Mouse (Mus musculus) left cerebral cortex, adult 18-20 months (tissue): ENCODE measurements around the gene Zfp523. TPM values are rescaled to one million over a fixed set of nuclear protein-coding genes. Genes with fewer than 3 reads are reported as not detected.

Experiments
- DNase-seq, 2 experiments: peaks; one replicate each; pipeline ENCODE4 v3.0.0; 2021 to 2022; ENCODE audit warnings: low spot score in 2 of 2, mixed read lengths in 1 of 2
- total RNA-seq, 2 experiments: library from RNA; stranded (reverse); gene quantifications; 2 replicates each; pipeline ENCODE4 v1.2.3; 2021

Zfp523 gene
- total RNA-seq, 2 experiments from 2014 or later: 111 to 116 TPM

- no peak for DNase-seq
Measured at GRCm38 (mm10) chr17:28154970-28155369, 22.0 kb upstream of the Zfp523 start.

DNA sequence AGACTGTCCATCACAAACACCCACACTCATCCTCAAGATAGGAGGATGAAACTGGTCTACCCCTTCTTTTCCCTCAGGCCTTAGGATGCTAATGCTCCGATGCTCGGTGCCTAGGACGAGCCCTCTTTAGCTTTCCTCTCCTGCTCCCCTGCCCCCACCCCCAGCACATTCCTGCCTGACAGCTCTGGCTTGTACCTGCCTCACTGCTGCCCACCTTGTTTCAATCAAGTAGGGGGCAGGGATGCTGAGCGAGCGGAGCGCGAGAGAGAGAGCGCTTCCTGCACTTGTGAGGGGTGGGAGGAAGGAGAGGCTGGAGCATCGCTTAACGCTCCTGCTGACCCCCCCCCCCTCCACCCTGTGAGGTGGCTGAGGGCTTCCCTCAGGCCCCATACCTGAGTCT is 16.6 kb upstream of the Zfp523 start:
- no peak for DNase-seq

- DNase-seq: no peak
Measured at GRCm38 (mm10) chr17:28161310-28161881, 15.5 kb upstream of the Zfp523 start.

DNA sequence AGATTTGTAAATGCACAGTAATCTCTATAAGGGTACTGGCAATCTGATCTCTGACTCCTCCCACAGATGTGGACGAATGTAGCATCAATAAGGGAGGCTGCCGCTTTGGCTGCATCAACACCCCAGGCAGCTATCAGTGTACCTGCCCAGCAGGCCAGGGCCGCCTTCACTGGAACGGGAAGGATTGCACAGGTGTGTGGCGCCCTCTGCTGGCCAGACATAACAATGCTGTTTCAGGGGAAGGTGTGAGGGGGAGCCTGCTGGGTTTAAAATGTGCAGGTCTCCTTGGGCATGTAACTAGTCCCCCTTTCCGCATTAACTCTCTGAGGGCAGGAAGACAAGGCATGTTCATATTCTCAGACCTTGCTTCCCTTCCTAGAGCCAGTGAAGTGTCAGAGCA is 13.3 kb upstream of the Zfp523 start:
- peak; percentile 73 to 82 for DNase-seq

- peak; percentile 46 to 72 for DNase-seq
Measured at GRCm38 (mm10) chr17:28170460-28171305, 6.2 kb upstream of the Zfp523 start.

GRCm38 (mm10) chr17:28172690-28173089 is 4.2 kb upstream of the Zfp523 start:
- DNase-seq: no peak

DNA sequence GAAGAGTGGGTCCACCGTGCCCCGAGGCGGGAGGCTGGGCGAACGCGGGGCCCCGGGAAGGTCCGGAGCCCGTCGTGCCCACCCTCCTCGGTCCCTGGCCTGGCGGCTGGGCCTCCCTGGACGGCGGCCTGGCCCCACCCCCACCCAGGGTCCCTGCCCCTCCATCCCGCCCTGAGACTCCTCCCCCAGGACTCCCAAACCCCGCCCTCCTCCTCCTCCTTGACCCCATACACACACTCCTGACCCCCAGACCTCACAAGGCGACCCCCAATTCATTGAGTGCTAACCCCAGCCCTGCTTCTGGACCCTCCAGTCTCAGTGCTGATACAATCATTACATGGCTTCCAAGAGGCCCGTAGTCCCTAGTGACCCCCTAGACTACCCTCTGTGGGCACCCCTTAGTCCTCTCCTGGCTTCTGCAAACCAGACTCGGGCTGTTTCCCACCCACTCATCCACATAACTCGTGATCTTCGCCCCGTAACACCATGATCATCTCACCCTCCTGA is 664 bp downstream of the Zfp523 start:
- no peak for DNase-seq

GRCm38 (mm10) chr17:28180331-28180730 is 3.4 kb downstream of the Zfp523 start:
- no peak for DNase-seq

DNA sequence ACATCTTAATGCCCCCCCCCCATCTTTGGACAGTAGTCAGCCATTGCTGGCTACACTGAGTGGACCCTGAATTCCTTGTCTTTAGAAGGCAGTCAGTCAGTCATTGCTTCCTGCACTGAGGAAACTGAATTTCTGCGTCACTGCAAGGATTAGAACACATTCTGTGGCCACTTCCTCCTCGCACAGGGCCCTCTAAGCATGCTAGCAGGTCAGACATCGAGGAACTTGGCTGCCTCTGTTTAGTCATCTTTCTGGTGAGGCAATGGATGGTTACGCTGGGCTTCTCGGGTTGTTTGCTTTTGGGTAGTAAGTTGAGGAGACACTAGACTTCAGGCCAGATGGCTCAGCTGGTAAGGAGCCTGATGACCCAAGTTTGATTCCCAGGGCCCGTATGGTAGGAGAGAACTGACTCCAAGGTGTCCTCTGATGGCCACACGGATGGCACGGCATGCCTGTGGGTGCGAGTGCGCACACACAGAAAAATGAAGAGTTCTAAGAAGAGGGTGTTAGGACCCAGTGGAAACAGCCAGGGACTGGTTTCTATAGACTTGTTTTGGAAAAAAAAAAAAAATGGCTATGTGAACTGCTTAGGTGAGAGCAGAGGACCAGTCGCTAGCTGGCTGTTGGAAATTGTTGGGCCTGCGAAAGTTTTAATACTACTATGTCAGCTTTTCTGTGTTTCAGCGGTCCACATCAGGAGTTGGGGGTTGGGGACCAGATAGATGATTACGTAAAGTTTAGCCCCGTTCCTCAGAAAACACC is 4.0 kb downstream of the Zfp523 start:
- DNase-seq: no peak

GRCm38 (mm10) chr17:28184971-28185638 is 8.2 kb downstream of the Zfp523 start:
- no peak for DNase-seq

- no peak for DNase-seq
Measured at GRCm38 (mm10) chr17:28188313-28188712, 11.4 kb downstream of the Zfp523 start.

DNA sequence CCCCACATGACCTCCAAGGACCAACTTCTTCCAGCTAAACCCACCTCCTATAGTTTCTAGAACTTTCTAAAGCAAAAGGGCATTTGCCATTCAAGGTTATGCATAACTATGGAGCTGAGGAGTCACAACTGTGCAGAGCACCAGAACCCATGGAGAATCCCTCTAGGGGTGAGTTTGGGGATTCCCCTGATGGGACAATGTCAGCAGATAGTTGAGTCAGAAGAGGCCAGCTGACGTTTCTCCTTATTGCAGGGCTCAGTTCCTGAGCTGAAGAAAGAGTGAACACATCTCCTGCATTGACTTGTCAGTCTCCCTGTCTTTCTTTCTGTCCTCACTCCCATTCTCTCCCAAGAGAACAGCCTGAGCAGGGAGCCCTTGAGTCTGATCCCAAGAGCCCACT is 15.8 kb downstream of the Zfp523 start:
- DNase-seq: no peak

DNA sequence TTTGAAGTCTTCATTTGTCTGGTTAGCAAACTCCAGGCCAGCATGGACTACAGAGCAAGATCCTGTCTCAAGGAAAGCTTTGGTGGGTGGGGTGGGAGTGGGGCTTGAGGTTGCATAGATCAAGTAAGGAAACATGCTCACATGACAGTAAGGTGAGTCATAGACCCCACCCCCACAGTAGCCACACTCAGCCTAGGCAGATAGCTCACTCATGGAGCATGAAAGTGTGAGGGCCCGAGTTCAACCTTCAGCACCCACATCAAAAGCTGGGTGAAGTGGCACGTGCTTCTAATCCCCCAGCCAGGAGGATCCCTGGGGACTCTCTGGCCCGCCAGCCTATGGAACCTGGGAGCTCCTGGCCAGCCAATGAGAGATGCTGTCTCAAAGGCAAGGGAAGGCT is 16.6 kb downstream of the Zfp523 start:
- no peak for DNase-seq

DNA sequence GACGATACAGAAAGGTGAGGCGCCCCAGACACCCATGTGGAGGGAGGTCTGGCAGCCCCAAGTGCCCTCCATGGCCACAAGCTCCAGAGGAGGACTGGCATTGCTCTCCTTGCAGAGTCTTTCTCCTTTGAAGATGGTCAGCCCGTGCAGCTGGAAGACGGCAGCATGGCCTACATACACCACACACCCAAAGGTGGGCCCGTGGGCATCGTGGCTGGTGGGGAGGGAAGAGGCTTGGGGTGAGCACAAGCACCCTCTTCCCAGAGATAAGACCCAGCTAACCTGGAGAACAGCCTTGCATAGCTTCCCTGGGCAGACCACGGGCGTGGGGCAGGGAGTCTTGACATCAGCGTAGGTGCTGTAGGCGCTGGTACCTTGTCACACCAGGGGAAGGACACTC is 18.1 kb downstream of the Zfp523 start:
- DNase-seq: no peak

- no peak for DNase-seq
Measured at GRCm38 (mm10) chr17:28197646-28198045, 20.7 kb downstream of the Zfp523 start.

- no peak for DNase-seq
Measured at GRCm38 (mm10) chr17:28201982-28202381, 25.1 kb downstream of the Zfp523 start.

DNA sequence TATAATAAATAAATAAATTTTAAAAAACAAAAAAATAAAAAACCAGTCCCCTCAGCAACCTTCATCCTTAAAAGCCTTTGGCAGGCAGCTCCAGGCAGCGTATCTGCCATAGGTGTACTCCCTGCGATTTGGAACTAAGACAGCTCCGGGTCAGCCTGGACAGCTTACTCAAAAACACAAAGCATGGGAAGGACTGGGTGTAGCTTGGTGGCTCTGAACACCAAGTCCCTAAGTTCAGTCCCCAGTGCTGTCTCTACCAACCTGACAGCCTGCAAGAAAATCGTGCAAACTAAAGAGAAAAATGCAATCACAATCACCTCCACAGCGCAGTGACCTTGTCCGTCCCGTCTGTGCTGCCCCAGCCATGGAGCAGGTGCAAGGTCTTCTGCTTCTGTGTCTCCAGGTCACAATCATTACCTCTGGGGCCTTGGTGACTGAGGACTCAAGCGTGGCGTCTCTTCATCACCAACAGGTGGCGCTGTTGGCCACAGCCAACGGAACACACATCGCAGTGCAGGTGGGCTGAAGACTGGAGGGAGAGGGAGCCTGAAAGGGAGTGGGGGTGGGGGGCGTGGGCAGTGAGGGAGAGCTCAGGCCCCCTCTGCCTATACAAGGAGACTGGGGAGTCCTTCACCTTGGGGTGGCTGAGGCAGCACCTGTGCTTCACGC is 27.3 kb downstream of the Zfp523 start:
- DNase-seq: peak; percentile 43 to 54

- DNase-seq: no peak
Measured at GRCm38 (mm10) chr17:28205443-28205842, 28.5 kb downstream of the Zfp523 start.

- no peak for DNase-seq
Measured at GRCm38 (mm10) chr17:28207092-28207491, 30.2 kb downstream of the Zfp523 start.

DNA sequence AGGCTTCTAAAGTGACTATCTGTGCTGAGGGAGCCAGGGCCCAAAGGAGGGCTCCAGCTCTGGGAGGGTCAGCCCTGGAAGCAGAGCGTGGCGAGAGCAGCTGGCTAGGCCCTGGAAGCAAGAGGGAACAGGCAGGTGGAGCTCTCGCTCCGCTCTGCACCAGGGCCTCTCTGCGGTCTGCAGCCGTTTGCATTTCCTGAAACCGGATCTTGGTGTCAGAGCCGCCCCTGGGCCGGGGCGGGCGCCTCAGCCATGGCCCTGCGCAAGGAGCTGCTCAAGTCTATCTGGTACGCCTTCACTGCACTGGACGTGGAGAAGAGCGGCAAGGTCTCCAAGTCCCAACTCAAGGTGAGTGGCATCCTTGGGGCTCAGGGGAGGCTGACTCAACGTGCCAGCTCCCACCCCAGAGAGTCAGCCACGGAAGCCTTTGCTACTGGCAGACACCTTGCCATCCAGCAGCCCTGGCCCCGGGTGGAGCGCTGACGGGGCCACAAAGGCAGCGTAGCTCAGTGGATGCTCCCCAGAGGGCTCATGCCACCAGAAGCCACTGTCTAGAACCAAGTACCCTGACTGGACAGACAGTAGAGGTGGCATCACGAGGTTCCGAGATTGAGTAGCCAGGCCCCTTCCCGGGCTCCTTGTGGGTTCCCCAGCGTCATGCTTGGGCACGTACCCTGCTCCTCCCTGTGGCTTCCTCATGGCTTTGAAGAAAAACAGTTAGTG is 30.8 kb downstream of the Zfp523 start, which contains the start of gene Def6:
Gene Def6, plus strand, starts transcription at position 188 of the 723 bp plus-strand sequence.
- DNase-seq: peak in 1 of 2 experiments; percentile 23
